In genomic region chr5:34293363-34293762, GRCm38 (mm10) we compare ENCODE assay signal across 17 mouse cellular contexts. TPM values are rescaled to one million over a fixed set of nuclear protein-coding genes. Genes with fewer than 3 reads are reported as not detected.
DNase-seq lines count a peak whose midpoint lies in the region; ATAC-seq and TF ChIP-seq lines count a peak whose summit lies in the region.
"Had no signal": no experiment of that assay in that cellular context is flagged by ENCODE, and none has a peak within 500 bp of the region (broad histone marks: within the 10 kb centered on the region; RNA-seq: fewer than 3 reads in every experiment).

No protein-coding gene starts in this region.

- no peak for ATAC-seq in kidney, embryonic 14.5 days (ENCODE audit: low FRiP score, low TSS enrichment)
- ATAC-seq: forebrain, embryonic 16.5 days; Patski had no signal

- H3K36me3 ChIP-seq in ES-E14 (ENCODE audit: control insufficient read depth, insufficient read depth, low read length, poor library complexity, severe bottlenecking), result no peaks in the 10 kb centered on the region
- H3K36me3 ChIP-seq in kidney, embryonic 14.5 days (ENCODE audit: control insufficient read depth, insufficient read depth, low read length), result no peaks in the 10 kb centered on the region
- H3K36me3 ChIP-seq: heart, embryonic 13.5 days had no signal

- in situ Hi-C loops in ES-E14 (cut with MboI; ENCODE audit: low sequenced_read_pairs in 2 of 2, unreplicated experiment in 2 of 2), result no loop called here

- DNase-seq in left cerebral cortex, adult 2 months (ENCODE audit: extremely low spot score in 1 of 2, low spot score in 2 of 2), result no peak
- DNase-seq in left cerebral cortex, postnatal 10 days (ENCODE audit: extremely low spot score in 1 of 2, low spot score in 2 of 2), result no peak
- peak; percentile 14 for DNase-seq in thymus, postnatal 0 days (ENCODE audit: low spot score)
- no peak for DNase-seq in thymus, postnatal 36 days
- no peak for DNase-seq in ES-E14 (ENCODE audit: low read depth, low spot score)
- peak; percentile 16 for DNase-seq in naive thymus-derived CD4-positive, alpha-beta T cell, adult 2 months (ENCODE audit: low read depth)
- DNase-seq in gastrocnemius, adult 8-10 months (ENCODE audit: low spot score in 2 of 2), result no peak
- DNase-seq: adrenal gland, postnatal 10 days; cerebellum, postnatal 10 days; gastrocnemius, postnatal 36 days; kidney, adult 18-20 months; layer of hippocampus, adult 9-11 months had no signal

- no peaks in the 10 kb centered on the region for H3K4me1 ChIP-seq in ES-E14 (ENCODE audit: control insufficient read depth in 2 of 2, insufficient read depth in 2 of 2, low read length in 2 of 2, poor library complexity in 1 of 2)
- H3K4me1 ChIP-seq in kidney, embryonic 14.5 days (ENCODE audit: control insufficient read depth, insufficient read depth, low read length), result no peaks in the 10 kb centered on the region

- no peak overlapping the region for H3K9ac ChIP-seq in ES-E14 (ENCODE audit: insufficient read depth, low read depth, low read length, poor library complexity, severe bottlenecking)
- H3K9ac ChIP-seq in kidney, embryonic 14.5 days (ENCODE audit: low read depth, low read length), result no peak overlapping the region
- H3K9ac ChIP-seq: heart, embryonic 13.5 days had no signal

- 82% methylated on average over 6 of the region's 6 CpGs for WGBS in kidney, embryonic 14.5 days

- intact Hi-C loops in left cerebral cortex, adult 2 months (cut with DNase I), result loop anchor here (10.0 kb wide), 1 partner anchor 199 kb away; no protein-coding TSS in a partner anchor
- intact Hi-C loops in left cerebral cortex, postnatal 10 days (cut with DNase I), result no loop called here

- H3K4me2 ChIP-seq in kidney, embryonic 14.5 days (replicated peaks; ENCODE audit: low read depth, low read length), result no peak overlapping the region
- H3K4me2 ChIP-seq: heart, embryonic 13.5 days had no signal

- H3K27me3 ChIP-seq in kidney, embryonic 14.5 days (ENCODE audit: control insufficient read depth, insufficient read depth, low read length), result peaks cover 13% of the 10 kb centered on the region
- H3K27me3 ChIP-seq: Patski had no signal

- peak; percentile 35 for TF ChIP-seq CTCF in left cerebral cortex, adult 2 months (IDR thresholded peaks at IDR 0.05)

- no peak overlapping the region for H3K4me3 ChIP-seq in left cerebral cortex, adult 2 months
- H3K4me3 ChIP-seq in ES-E14 (ENCODE audit: insufficient read depth in 1 of 2, low read depth in 1 of 2, low read length in 2 of 2, poor library complexity in 1 of 2, severe bottlenecking in 1 of 2), result no peak overlapping the region
- no peak overlapping the region for H3K4me3 ChIP-seq in kidney, embryonic 14.5 days (ENCODE audit: low read length)
- H3K4me3 ChIP-seq: heart, embryonic 13.5 days had no signal

- H3K27ac ChIP-seq in left cerebral cortex, adult 2 months, result no peak overlapping the region
- no peak overlapping the region for H3K27ac ChIP-seq in ES-E14 (ENCODE audit: insufficient read depth, low read depth, low read length, poor library complexity, severe bottlenecking)
- no peak overlapping the region for H3K27ac ChIP-seq in kidney, embryonic 14.5 days (ENCODE audit: low read depth, low read length)
- H3K27ac ChIP-seq: heart, embryonic 13.5 days had no signal

- no peaks in the 10 kb centered on the region for H3K9me3 ChIP-seq in ES-E14 (ENCODE audit: control insufficient read depth, insufficient read depth, low read depth, low read length)
- no peaks in the 10 kb centered on the region for H3K9me3 ChIP-seq in kidney, embryonic 14.5 days (ENCODE audit: control insufficient read depth, low read length)
- H3K9me3 ChIP-seq: heart, embryonic 13.5 days had no signal

TF ChIP-seq in ES-E14, 5 proteins besides CTCF, POLR2A, EP300 and RAD21:
- TF ChIP-seq ZNF384 (IDR thresholded peaks at IDR 0.05; ENCODE audit: low read depth, low read length) (0 out of 2 replicates have a peak, but pooled peaks have one; percentile 18), ZC3H11A (IDR thresholded peaks at IDR 0.05; ENCODE audit: borderline replicate concordance, low read depth, low read length) (no peak)

RNA-seq across cellular contexts. Expression of gene Cfap99, which starts 5.0 kb away (rescaled TPM):
- total RNA-seq in left cerebral cortex, adult 2 months (2021), result 1 to 10 TPM; 1.4 to 1.5 TPM
- under 1 TPM; 0.26 to 0.51 TPM for total RNA-seq in left cerebral cortex, postnatal 10 days (2021)
- polyA plus RNA-seq in thymus, postnatal 0 days (2015; fragmentation: Nextera tagmentation; extraction: Ambion mirVana), result not detected in 2 replicates
- total RNA-seq in ES-E14 (2012; rRNA removed), result 0.22 and 0.42 TPM in 2 replicates
- polyA plus RNA-seq in kidney, embryonic 14.5 days (2014; fragmentation: Nextera tagmentation; extraction: Ambion mirVana), result not detected in 2 replicates
- not detected for total RNA-seq in gastrocnemius, adult 8-10 months (2022)
- total RNA-seq: adrenal gland, postnatal 10 days; gastrocnemius, postnatal 36 days had no signal
- polyA plus RNA-seq: forebrain, embryonic 16.5 days; heart, embryonic 13.5 days; liver, embryonic 16.5 days; Patski had no signal

RNA-seq across cellular contexts. Expression of gene Zfyve28, which starts 5.1 kb away (rescaled TPM):
- total RNA-seq in left cerebral cortex, adult 2 months (2021), result 10 to 100 TPM; 50.2 to 54.2 TPM
- 10 to 100 TPM; 28.4 to 28.9 TPM for total RNA-seq in left cerebral cortex, postnatal 10 days (2021)
- 10.0 and 12.7 TPM in 2 replicates for polyA plus RNA-seq in thymus, postnatal 0 days (2015; fragmentation: Nextera tagmentation; extraction: Ambion mirVana)
- total RNA-seq in ES-E14 (2012; rRNA removed), result 12.3 and 18.8 TPM in 2 replicates
- polyA plus RNA-seq in kidney, embryonic 14.5 days (2014; fragmentation: Nextera tagmentation; extraction: Ambion mirVana), result 0.14 and 0.37 TPM in 2 replicates
- total RNA-seq in gastrocnemius, adult 8-10 months (2022), result 1 to 10 TPM in 1 of 4 experiments, under 1 TPM in 3; 0.35 to 1.3 (median 0.68) TPM

RNA-seq across cellular contexts. Expression of gene Rnf4, which starts 42.7 kb away (rescaled TPM):
- 10 to 100 TPM; 87.0 to 90.7 TPM for total RNA-seq in left cerebral cortex, adult 2 months (2021)
- 10 to 100 TPM; 91.0 to 92.9 TPM for total RNA-seq in left cerebral cortex, postnatal 10 days (2021)
- 138 TPM in 2 replicates for polyA plus RNA-seq in thymus, postnatal 0 days (2015; fragmentation: Nextera tagmentation; extraction: Ambion mirVana)
- total RNA-seq in ES-E14 (2012; rRNA removed), result 177 and 186 TPM in 2 replicates
- 140 and 213 TPM in 2 replicates for polyA plus RNA-seq in kidney, embryonic 14.5 days (2014; fragmentation: Nextera tagmentation; extraction: Ambion mirVana)
- total RNA-seq in gastrocnemius, adult 8-10 months (2022), result 10 to 100 TPM; 14.0 to 17.5 (median 15.9) TPM

Comparison
In these comparisons a context has a peak if more than half of its experiments do, and no peak if none do; other contexts are left out.
1. DNase-seq: peak in thymus, postnatal 0 days (single experiment) and naive thymus-derived CD4-positive, alpha-beta T cell, adult 2 months (single experiment); none in left cerebral cortex, adult 2 months (0 of 2), left cerebral cortex, postnatal 10 days (0 of 2), thymus, postnatal 36 days (0 of 2), ES-E14 (single experiment) and gastrocnemius, adult 8-10 months (0 of 2).